Mouse (Mus musculus): ENCODE data around the gene 4931406C07Rik.

DNA sequence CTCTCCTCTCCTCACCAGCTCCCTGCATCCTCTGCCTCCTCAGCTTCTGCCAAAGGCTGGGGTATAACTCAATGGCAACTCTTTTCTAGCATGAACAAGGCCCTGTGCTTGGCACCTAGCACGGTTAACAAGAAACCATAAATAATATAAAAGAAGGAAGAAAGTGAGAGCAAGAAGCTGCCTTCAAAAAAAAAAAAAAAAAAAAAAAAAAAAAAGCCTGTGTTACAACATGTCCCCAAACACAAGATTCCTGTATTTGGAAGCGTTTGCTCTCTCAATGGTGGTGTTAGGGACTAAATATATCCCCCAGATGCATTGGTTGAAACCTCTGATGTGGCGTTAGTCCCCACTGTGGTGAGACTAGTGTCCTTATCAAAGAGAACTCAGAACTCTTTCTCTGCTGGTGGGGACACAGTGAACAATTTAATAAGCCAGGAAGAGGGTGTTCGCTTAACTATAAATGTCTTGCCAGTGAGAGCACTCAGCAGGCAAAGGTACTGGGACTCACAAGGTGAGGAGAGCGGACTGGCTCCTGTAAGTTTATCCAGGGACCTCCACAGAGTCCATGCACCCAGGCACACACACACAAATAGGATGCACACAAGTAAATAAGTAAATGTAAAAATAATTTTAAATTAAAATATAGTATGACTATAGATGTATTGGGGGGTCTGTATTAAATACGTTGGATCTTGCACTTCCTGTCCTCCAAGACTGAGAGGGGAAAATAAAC, 65.2 kb downstream of the 4931406C07Rik start:
- TF ChIP-seq GATA1 (IDR thresholded peaks at IDR 0.05; ENCODE audit: borderline replicate concordance, low read length) (no peak), FLI1 (IDR thresholded peaks at IDR 0.05; ENCODE audit: low read length) (no peak)
